ENCODE assay signal across 9 mouse cellular contexts in genomic region chr17:71064463-71065014, GRCm38 (mm10).
DNase-seq lines count a peak whose midpoint lies in the region; ATAC-seq and TF ChIP-seq lines count a peak whose summit lies in the region.
"Had no signal": no experiment of that assay in that cellular context is flagged by ENCODE, and none has a peak within 500 bp of the region (broad histone marks: within the 10 kb centered on the region; RNA-seq: fewer than 3 reads in every experiment).

No protein-coding gene starts in this region.

- TF ChIP-seq CTCF in stomach, postnatal 0 days (IDR thresholded peaks at IDR 0.05; ENCODE audit: low read depth): peak; percentile 87

- ATAC-seq in forebrain, embryonic 14.5 days: no peak
- no peak for ATAC-seq in forebrain, embryonic 15.5 days (replicated peaks)
- no peak for ATAC-seq in midbrain, embryonic 11.5 days (ENCODE audit: low FRiP score)
- no peak for ATAC-seq in midbrain, embryonic 16.5 days
- ATAC-seq in erythroblast, adult 5-6 weeks (replicated peaks; ENCODE audit: low FRiP score, poor library complexity, severe bottlenecking): 0 out of 2 replicates have a peak, but pooled peaks have one; percentile 51
- ATAC-seq in stomach, postnatal 0 days (ENCODE audit: low FRiP score, low TSS enrichment): no peak
- ATAC-seq in heart, embryonic 12.5 days (ENCODE audit: insufficient number of reproducible peaks, low FRiP score): no peak

- no peak for TF ChIP-seq EP300 in stomach, postnatal 0 days (optimal IDR thresholded peaks at IDR 0.05)

- H3K4me2 ChIP-seq in forebrain, embryonic 14.5 days (ENCODE audit: low read length): no peak overlapping the region
- H3K4me2 ChIP-seq in forebrain, embryonic 15.5 days (replicated peaks): no peak overlapping the region
- H3K4me2 ChIP-seq in midbrain, embryonic 11.5 days: no peak overlapping the region
- H3K4me2 ChIP-seq in midbrain, embryonic 16.5 days (ENCODE audit: low read length): no peak overlapping the region
- H3K4me2 ChIP-seq in stomach, postnatal 0 days (replicated peaks; ENCODE audit: low read depth): no peak overlapping the region
- H3K4me2 ChIP-seq in heart, embryonic 12.5 days: no peak overlapping the region
- H3K4me2 ChIP-seq: hindbrain, embryonic 15.5 days had no signal

- no peak overlapping the region for H3K4me3 ChIP-seq in forebrain, embryonic 14.5 days (ENCODE audit: low read depth, low read length)
- H3K4me3 ChIP-seq in forebrain, embryonic 15.5 days: no peak overlapping the region
- no peak overlapping the region for H3K4me3 ChIP-seq in midbrain, embryonic 11.5 days (ENCODE audit: low read depth, low read length)
- no peak overlapping the region for H3K4me3 ChIP-seq in midbrain, embryonic 16.5 days (ENCODE audit: low read depth, low read length)
- no peak overlapping the region for H3K4me3 ChIP-seq in stomach, postnatal 0 days (ENCODE audit: low read depth, low read length)
- H3K4me3 ChIP-seq in heart, embryonic 12.5 days: no peak overlapping the region
- H3K4me3 ChIP-seq: hindbrain, embryonic 15.5 days had no signal

- peak; percentile 79 for DNase-seq in forebrain, embryonic 14.5 days (ENCODE audit: low spot score)
- DNase-seq in midbrain, embryonic 11.5 days (ENCODE audit: low spot score, missing footprints): peak; percentile 91
- DNase-seq in stomach, postnatal 0 days (ENCODE audit: low spot score): no peak
- DNase-seq in kidney, adult 11 months: no peak

- H3K9me3 ChIP-seq in forebrain, embryonic 14.5 days (replicated peaks; ENCODE audit: control insufficient read depth, low read length): no peaks in the 10 kb centered on the region
- no peaks in the 10 kb centered on the region for H3K9me3 ChIP-seq in forebrain, embryonic 15.5 days
- H3K9me3 ChIP-seq in midbrain, embryonic 11.5 days (ENCODE audit: control insufficient read depth, low read length): no peaks in the 10 kb centered on the region
- H3K9me3 ChIP-seq in midbrain, embryonic 16.5 days (replicated peaks; ENCODE audit: control insufficient read depth, low read length, poor library complexity, severe bottlenecking): no peaks in the 10 kb centered on the region
- H3K9me3 ChIP-seq in stomach, postnatal 0 days (ENCODE audit: control insufficient read depth, low read length): no peaks in the 10 kb centered on the region
- H3K9me3 ChIP-seq in heart, embryonic 12.5 days (replicated peaks): no peaks in the 10 kb centered on the region
- H3K9me3 ChIP-seq: hindbrain, embryonic 15.5 days had no signal

- 61% methylated on average over 7 of the region's 7 CpGs for WGBS in forebrain, embryonic 14.5 days
- 63% methylated on average over 7 of the region's 7 CpGs for WGBS in forebrain, embryonic 15.5 days
- WGBS in midbrain, embryonic 11.5 days: 72% methylated on average over 7 of the region's 7 CpGs
- WGBS in midbrain, embryonic 16.5 days: 65% methylated on average over 7 of the region's 7 CpGs
- WGBS in stomach, postnatal 0 days: 64% methylated on average over 7 of the region's 7 CpGs
- WGBS in heart, embryonic 12.5 days: 63% methylated on average over 7 of the region's 7 CpGs

- no peaks in the 10 kb centered on the region for H3K4me1 ChIP-seq in forebrain, embryonic 14.5 days (ENCODE audit: control insufficient read depth, insufficient read depth, low read length)
- H3K4me1 ChIP-seq in forebrain, embryonic 15.5 days: no peaks in the 10 kb centered on the region
- H3K4me1 ChIP-seq in midbrain, embryonic 11.5 days (ENCODE audit: control insufficient read depth, insufficient read depth, low read length): no peaks in the 10 kb centered on the region
- no peaks in the 10 kb centered on the region for H3K4me1 ChIP-seq in midbrain, embryonic 16.5 days (ENCODE audit: control insufficient read depth, insufficient read depth, low read length)
- no peaks in the 10 kb centered on the region for H3K4me1 ChIP-seq in stomach, postnatal 0 days (replicated peaks; ENCODE audit: control insufficient read depth, insufficient read depth)
- H3K4me1 ChIP-seq in heart, embryonic 12.5 days (replicated peaks): peaks cover 4% of the 10 kb centered on the region

- no peak overlapping the region for H3K27ac ChIP-seq in forebrain, embryonic 14.5 days (ENCODE audit: low read depth, low read length)
- H3K27ac ChIP-seq in forebrain, embryonic 15.5 days (replicated peaks): no peak overlapping the region
- H3K27ac ChIP-seq in midbrain, embryonic 11.5 days (ENCODE audit: low read depth, low read length): no peak overlapping the region
- no peak overlapping the region for H3K27ac ChIP-seq in midbrain, embryonic 16.5 days (ENCODE audit: low read length)
- no peak overlapping the region for H3K27ac ChIP-seq in stomach, postnatal 0 days (replicated peaks)
- no peak overlapping the region for H3K27ac ChIP-seq in heart, embryonic 12.5 days (ENCODE audit: poor library complexity, severe bottlenecking)
- H3K27ac ChIP-seq: hindbrain, embryonic 15.5 days had no signal

- H3K9ac ChIP-seq in forebrain, embryonic 14.5 days (ENCODE audit: low read length): no peak overlapping the region
- H3K9ac ChIP-seq in forebrain, embryonic 15.5 days (replicated peaks): no peak overlapping the region
- no peak overlapping the region for H3K9ac ChIP-seq in midbrain, embryonic 11.5 days (ENCODE audit: low read length)
- H3K9ac ChIP-seq in midbrain, embryonic 16.5 days (ENCODE audit: low read depth, low read length): no peak overlapping the region
- H3K9ac ChIP-seq in stomach, postnatal 0 days (ENCODE audit: low read length): no peak overlapping the region
- no peak overlapping the region for H3K9ac ChIP-seq in heart, embryonic 12.5 days
- H3K9ac ChIP-seq: hindbrain, embryonic 15.5 days had no signal

- no peaks in the 10 kb centered on the region for H3K27me3 ChIP-seq in forebrain, embryonic 14.5 days (replicated peaks; ENCODE audit: control insufficient read depth, insufficient read depth, low read length)
- no peaks in the 10 kb centered on the region for H3K27me3 ChIP-seq in forebrain, embryonic 15.5 days
- no peaks in the 10 kb centered on the region for H3K27me3 ChIP-seq in midbrain, embryonic 11.5 days (ENCODE audit: control insufficient read depth, insufficient read depth, low read length)
- H3K27me3 ChIP-seq in midbrain, embryonic 16.5 days (ENCODE audit: control insufficient read depth, insufficient read depth, low read depth, low read length): no peaks in the 10 kb centered on the region
- no peaks in the 10 kb centered on the region for H3K27me3 ChIP-seq in stomach, postnatal 0 days (ENCODE audit: control insufficient read depth, insufficient read depth, low read length)
- no peaks in the 10 kb centered on the region for H3K27me3 ChIP-seq in heart, embryonic 12.5 days (replicated peaks)
- H3K27me3 ChIP-seq: hindbrain, embryonic 15.5 days had no signal

- no peaks in the 10 kb centered on the region for H3K36me3 ChIP-seq in forebrain, embryonic 14.5 days (ENCODE audit: control insufficient read depth, insufficient read depth, low read length)
- H3K36me3 ChIP-seq in forebrain, embryonic 15.5 days: no peaks in the 10 kb centered on the region
- no peaks in the 10 kb centered on the region for H3K36me3 ChIP-seq in midbrain, embryonic 11.5 days (ENCODE audit: control insufficient read depth, insufficient read depth, low read length)
- no peaks in the 10 kb centered on the region for H3K36me3 ChIP-seq in midbrain, embryonic 16.5 days (ENCODE audit: control insufficient read depth, insufficient read depth, low read length)
- no peaks in the 10 kb centered on the region for H3K36me3 ChIP-seq in stomach, postnatal 0 days (ENCODE audit: control insufficient read depth, insufficient read depth, low read length)
- H3K36me3 ChIP-seq in heart, embryonic 12.5 days: peaks cover 83% of the 10 kb centered on the region
- H3K36me3 ChIP-seq: hindbrain, embryonic 15.5 days had no signal

Comparison
In these comparisons a context has a peak if more than half of its experiments do, and no peak if none do; other contexts are left out.
1. DNase-seq: peak in forebrain, embryonic 14.5 days (single experiment) and midbrain, embryonic 11.5 days (single experiment); none in stomach, postnatal 0 days (single experiment) and kidney, adult 11 months (single experiment).